Mouse (Mus musculus) c-Kit-positive CD71-positive TER-119-positive erythroid progenitor cells, embryonic 14.5 days (primary cell): ENCODE data around the gene Lmntd1.

Experiments used
- DNase-seq: peaks from one replicate; pipeline ENCODE4 v3.0.0-alpha.2; 2013; ENCODE audit warnings: low spot score

Gene Lmntd1

GRCm38 (mm10) chr6:145557059-145557992 lies 56.8 kb downstream of the Lmntd1 start:
- no peak for DNase-seq

- no peak for DNase-seq
Measured at GRCm38 (mm10) chr6:145553226-145553625, 60.9 kb downstream of the Lmntd1 start.

GRCm38 (mm10) chr6:145552817-145553216 lies 61.3 kb downstream of the Lmntd1 start:
- DNase-seq = no peak

GRCm38 (mm10) chr6:145550993-145551392 lies 63.1 kb downstream of the Lmntd1 start:
- no peak for DNase-seq

- DNase-seq = no peak
Measured at GRCm38 (mm10) chr6:145545927-145546641, 68.0 kb downstream of the Lmntd1 start.

- DNase-seq = no peak
Measured at GRCm38 (mm10) chr6:145544838-145545237, 69.3 kb downstream of the Lmntd1 start.

- no peak for DNase-seq
Measured at GRCm38 (mm10) chr6:145544304-145544703, 69.8 kb downstream of the Lmntd1 start.

- DNase-seq = no peak
Measured at GRCm38 (mm10) chr6:145539568-145539859, 74.6 kb downstream of the Lmntd1 start.

GRCm38 (mm10) chr6:145538787-145539567 lies 75.1 kb downstream of the Lmntd1 start:
- no peak for DNase-seq

GRCm38 (mm10) chr6:145530464-145530863 lies 83.7 kb downstream of the Lmntd1 start:
- no peak for DNase-seq

- DNase-seq = no peak
Measured at GRCm38 (mm10) chr6:145523337-145523736, 90.8 kb downstream of the Lmntd1 start.

- no peak for DNase-seq
Measured at GRCm38 (mm10) chr6:145522617-145523016, 91.5 kb downstream of the Lmntd1 start.

- DNase-seq = no peak
Measured at GRCm38 (mm10) chr6:145517002-145517401, 97.1 kb downstream of the Lmntd1 start.

- no peak for DNase-seq
Measured at GRCm38 (mm10) chr6:145515859-145516581, 98.1 kb downstream of the Lmntd1 start.

- DNase-seq = no peak
Measured at GRCm38 (mm10) chr6:145511265-145511664, 102.9 kb downstream of the Lmntd1 start.

- no peak for DNase-seq
Measured at GRCm38 (mm10) chr6:145508828-145509227, 105.3 kb downstream of the Lmntd1 start.

- no peak for DNase-seq
Measured at GRCm38 (mm10) chr6:145501751-145502150, 112.4 kb downstream of the Lmntd1 start.

GRCm38 (mm10) chr6:145499574-145500546 lies 114.3 kb downstream of the Lmntd1 start:
- DNase-seq = no peak

GRCm38 (mm10) chr6:145495731-145496130 lies 118.4 kb downstream of the Lmntd1 start:
- DNase-seq = no peak

- DNase-seq = no peak
Measured at GRCm38 (mm10) chr6:145488251-145488650, 125.9 kb downstream of the Lmntd1 start.
